Mouse (Mus musculus) liver, postnatal 0 days (tissue): ENCODE measurements around the gene Rbpj.

Source experiments
- CTCF ChIP-seq: sonication (generic); IDR thresholded peaks from 2 replicates; pipeline ENCODE4 v1.5.1; 2016; ENCODE audit warnings: antibody characterized with exemption, low read depth
- EP300 ChIP-seq: IDR thresholded peaks from 2 replicates; pipeline ENCODE4 v1.6.1; 2016; ENCODE audit warnings: antibody characterized with exemption, low read depth, mild to moderate bottlenecking

- TF ChIP-seq CTCF (no peak), EP300 (no peak)
These were observed 43.5 kb downstream of the Rbpj start for GRCm38 (mm10) chr5:53509465-53509864.
